Mouse (Mus musculus): ENCODE results near the gene Cby1. TPM values are rescaled to one million over a fixed set of nuclear protein-coding genes. Genes with fewer than 3 reads are reported as not detected.

Gene Cby1
- polyA plus RNA-seq, 1 experiment from 2014 or later: 91.5 TPM

- Histone ChIP-seq H3K36me3 (peaks cover 37% of the 10 kb centered on the region), H3K9me3 (no peaks in the 10 kb centered on the region), H3K27me3 (ENCODE audit: insufficient read depth, poor library complexity, severe bottlenecking) (no peaks in the 10 kb centered on the region), H3K27ac (peak overlapping the region; percentile 35), H3K4me3 (peak overlapping the region; percentile 18; the same call in 1 of the 2 replicates), H3K4me1 (replicated peaks) (peaks cover 55% of the 10 kb centered on the region)
- WGBS: 87% methylated on average over 11 of the region's 11 CpGs
- no peak for DNase-seq (ENCODE audit: low spot score)
These were observed 34.7 kb downstream of the Cby1 start for GRCm38 (mm10) chr15:79693740-79694139.

DNA sequence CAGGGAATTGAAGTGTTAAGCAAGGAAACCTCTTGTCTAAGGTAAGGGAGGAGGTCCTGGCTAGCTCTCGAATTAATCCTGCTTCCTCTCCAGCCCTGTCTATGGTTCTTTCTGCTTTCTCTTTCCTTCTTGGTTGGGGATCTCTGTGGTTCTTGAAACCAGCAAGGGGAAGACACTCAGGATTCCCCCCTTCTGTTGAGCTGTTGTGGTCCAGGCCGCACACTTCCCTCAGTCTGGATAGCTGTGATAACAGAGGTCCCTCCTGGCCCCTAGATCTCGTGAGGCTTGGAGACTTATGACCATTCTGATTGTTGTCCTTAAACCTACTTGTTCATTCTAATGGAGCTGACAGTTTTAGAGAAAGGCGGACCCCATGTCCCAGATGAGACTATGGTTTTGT is 35.5 kb downstream of the Cby1 start:
- Histone ChIP-seq H3K36me3 (peaks cover 42% of the 10 kb centered on the region), H3K4me3 (no peak overlapping the region), H3K27ac (no peak overlapping the region), H3K4me1 (replicated peaks) (peaks cover 52% of the 10 kb centered on the region), H3K9me3 (no peaks in the 10 kb centered on the region), H3K27me3 (ENCODE audit: insufficient read depth, poor library complexity, severe bottlenecking) (no peaks in the 10 kb centered on the region)
- DNase-seq (ENCODE audit: low spot score): no peak
- 90% methylated on average over 4 of the region's 4 CpGs for WGBS

DNA sequence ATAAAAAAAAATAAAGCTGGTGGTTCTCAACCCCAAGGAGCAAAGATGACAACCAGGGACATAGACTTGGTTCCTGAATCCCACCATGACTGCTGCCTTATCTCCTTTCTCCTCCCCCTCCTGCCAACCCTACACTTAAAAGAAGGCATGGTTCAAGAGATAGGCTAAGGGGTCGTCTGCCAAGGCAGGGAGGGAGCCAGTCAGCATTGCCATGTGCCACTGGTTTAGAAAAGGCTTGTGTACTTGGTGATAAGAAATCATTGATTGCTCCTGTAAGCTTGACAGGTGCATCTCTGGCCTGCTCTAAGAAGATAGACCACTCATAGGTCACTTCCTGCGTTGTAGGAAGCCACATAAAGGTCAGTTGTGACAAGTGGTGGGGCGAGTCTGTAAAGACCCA is 36.5 kb downstream of the Cby1 start:
- peaks cover 44% of the 10 kb centered on the region for H3K4me1 ChIP-seq (replicated peaks)
- no peak overlapping the region for H3K27ac ChIP-seq
- WGBS: 73% methylated on average over 3 of the region's 3 CpGs
- no peak for DNase-seq (ENCODE audit: low spot score)
- no peaks in the 10 kb centered on the region for H3K9me3 ChIP-seq
- no peak overlapping the region for H3K4me3 ChIP-seq
- no peaks in the 10 kb centered on the region for H3K27me3 ChIP-seq (ENCODE audit: insufficient read depth, poor library complexity, severe bottlenecking)
- H3K36me3 ChIP-seq: peaks cover 44% of the 10 kb centered on the region

GRCm38 (mm10) chr15:79696508-79696907 is 37.5 kb downstream of the Cby1 start:
- WGBS: 92% methylated on average over 2 of the region's 2 CpGs
- no peak overlapping the region for H3K4me3 ChIP-seq
- H3K36me3 ChIP-seq: peaks cover 44% of the 10 kb centered on the region
- H3K9me3 ChIP-seq: no peaks in the 10 kb centered on the region
- peaks cover 40% of the 10 kb centered on the region for H3K4me1 ChIP-seq (replicated peaks)
- H3K27me3 ChIP-seq (ENCODE audit: insufficient read depth, poor library complexity, severe bottlenecking): no peaks in the 10 kb centered on the region
- DNase-seq (ENCODE audit: low spot score): no peak
- H3K27ac ChIP-seq: no peak overlapping the region

GRCm38 (mm10) chr15:79697011-79697410 is 38.0 kb downstream of the Cby1 start:
- peak overlapping the region; percentile 29; the same call in 1 of the 2 replicates for H3K27ac ChIP-seq
- DNase-seq (ENCODE audit: low spot score): no peak
- H3K4me3 ChIP-seq: no peak overlapping the region
- peaks cover 35% of the 10 kb centered on the region for H3K4me1 ChIP-seq (replicated peaks)
- 77% methylated on average over 6 of the region's 6 CpGs for WGBS
- H3K36me3 ChIP-seq: peaks cover 44% of the 10 kb centered on the region
- no peaks in the 10 kb centered on the region for H3K27me3 ChIP-seq (ENCODE audit: insufficient read depth, poor library complexity, severe bottlenecking)
- H3K9me3 ChIP-seq: no peaks in the 10 kb centered on the region

DNA sequence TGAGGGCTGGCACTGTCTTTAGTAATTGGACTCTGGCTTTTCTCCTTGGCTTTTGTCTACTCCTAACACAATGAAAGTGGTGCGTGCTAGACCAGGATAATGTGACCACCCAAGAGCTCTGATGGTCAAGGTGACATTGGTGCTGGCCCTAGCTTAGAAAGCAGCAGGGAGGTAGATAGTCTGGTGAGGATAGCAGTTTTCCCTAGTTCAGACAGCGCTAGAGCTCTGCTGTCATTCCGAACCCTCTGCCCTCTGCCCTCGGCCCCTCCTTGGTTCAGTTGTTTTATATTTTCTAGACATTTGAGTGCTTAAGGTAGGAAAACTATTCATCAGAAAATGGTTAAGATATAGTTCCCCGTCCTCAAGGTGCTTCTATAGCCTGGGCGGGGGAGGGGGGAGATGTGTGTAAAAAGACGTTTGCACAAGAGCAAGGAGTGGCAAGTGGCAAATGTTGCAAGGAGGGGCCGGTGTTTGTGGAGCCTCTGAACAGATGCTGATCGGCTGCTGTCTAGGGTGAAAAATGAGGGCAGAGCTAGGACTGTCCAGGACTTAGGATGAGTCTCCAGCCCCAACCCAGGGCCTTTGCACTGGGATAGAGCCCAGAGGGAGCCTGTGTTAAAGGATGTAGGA is 38.7 kb downstream of the Cby1 start:
- Histone ChIP-seq H3K27ac (no peak overlapping the region), H3K4me1 (replicated peaks) (peaks cover 28% of the 10 kb centered on the region), H3K4me3 (no peak overlapping the region), H3K36me3 (peaks cover 44% of the 10 kb centered on the region), H3K27me3 (ENCODE audit: insufficient read depth, poor library complexity, severe bottlenecking) (no peaks in the 10 kb centered on the region), H3K9me3 (no peaks in the 10 kb centered on the region)
- no peak for DNase-seq (ENCODE audit: low spot score)
- 82% methylated on average over 9 of the region's 9 CpGs for WGBS

DNA sequence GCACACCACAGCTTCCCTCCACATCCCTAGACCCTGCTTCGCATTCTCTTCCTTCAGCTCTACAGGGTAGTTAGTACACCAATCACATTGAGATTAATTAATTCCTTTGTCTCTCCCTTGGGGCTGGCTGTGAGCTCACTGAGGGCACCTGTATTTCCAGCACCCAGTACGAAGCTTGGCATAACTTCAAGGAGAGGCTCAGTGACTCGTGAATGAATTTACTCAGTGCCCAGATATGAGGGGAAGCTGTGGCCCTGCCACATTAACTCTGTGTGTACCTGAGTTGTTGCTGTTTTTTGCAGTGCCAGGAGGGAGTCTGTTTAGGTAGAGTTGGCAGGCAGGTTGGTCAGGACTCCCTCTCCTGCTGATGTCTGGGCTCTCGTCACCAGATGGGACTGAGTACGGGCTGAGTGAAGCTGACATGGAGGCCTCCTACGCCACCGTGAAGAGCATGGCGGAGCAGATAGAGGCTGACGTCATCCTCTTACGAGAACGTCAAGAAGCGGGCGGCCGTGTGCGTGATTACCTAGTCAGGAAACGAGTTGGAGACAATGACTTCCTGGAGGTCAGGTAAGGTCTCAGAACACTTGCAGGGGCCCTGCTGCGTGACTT is 47.7 kb downstream of the Cby1 start:
- 94% methylated on average over 17 of the region's 17 CpGs for WGBS

DNA sequence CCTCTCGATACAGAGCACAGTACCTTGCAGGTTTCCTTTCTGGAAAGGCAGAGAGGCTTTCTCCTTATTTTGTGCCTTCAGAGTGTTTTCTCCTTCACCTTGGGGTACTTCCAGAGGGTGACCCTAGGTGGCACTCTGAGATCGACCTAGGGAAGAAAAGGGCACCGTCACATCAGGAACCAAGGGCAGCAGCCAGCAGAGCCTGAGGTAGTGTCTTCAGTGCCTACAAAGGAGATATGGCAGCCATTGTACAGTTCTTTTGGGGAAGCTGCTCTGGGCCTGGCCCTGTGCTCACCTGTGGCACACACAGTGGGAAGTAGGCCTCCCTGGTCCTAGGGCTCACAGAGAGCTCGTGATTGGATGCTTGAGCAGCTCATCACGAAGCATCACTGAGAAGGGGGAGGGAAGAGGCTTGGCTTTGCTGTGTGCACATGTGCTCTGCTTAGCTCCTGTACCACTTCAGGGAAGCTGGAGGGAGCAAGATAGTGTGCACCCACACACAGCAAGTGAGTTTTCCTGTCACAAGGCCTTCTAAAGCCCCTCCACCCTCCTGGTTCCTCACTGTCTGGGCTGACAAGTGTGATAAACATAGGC is 49.3 kb downstream of the Cby1 start:
- 92% methylated on average over 5 of the region's 5 CpGs for WGBS
- no peak for DNase-seq (ENCODE audit: low spot score)
- H3K27me3 ChIP-seq (ENCODE audit: insufficient read depth, poor library complexity, severe bottlenecking): no peaks in the 10 kb centered on the region
- no peak overlapping the region for H3K4me3 ChIP-seq
- peaks cover 71% of the 10 kb centered on the region for H3K36me3 ChIP-seq
- H3K9me3 ChIP-seq: no peaks in the 10 kb centered on the region
- H3K4me1 ChIP-seq (replicated peaks): no peaks in the 10 kb centered on the region
- no peak overlapping the region for H3K27ac ChIP-seq

More for the DNA sequence above, 47.7 kb downstream of the Cby1 start:
- Histone ChIP-seq H3K4me1 (replicated peaks) (no peaks in the 10 kb centered on the region), H3K4me3 (no peak overlapping the region), H3K9me3 (no peaks in the 10 kb centered on the region), H3K27me3 (ENCODE audit: insufficient read depth, poor library complexity, severe bottlenecking) (no peaks in the 10 kb centered on the region), H3K36me3 (peaks cover 55% of the 10 kb centered on the region), H3K27ac (no peak overlapping the region)
- no peak for DNase-seq (ENCODE audit: low spot score)

DNA sequence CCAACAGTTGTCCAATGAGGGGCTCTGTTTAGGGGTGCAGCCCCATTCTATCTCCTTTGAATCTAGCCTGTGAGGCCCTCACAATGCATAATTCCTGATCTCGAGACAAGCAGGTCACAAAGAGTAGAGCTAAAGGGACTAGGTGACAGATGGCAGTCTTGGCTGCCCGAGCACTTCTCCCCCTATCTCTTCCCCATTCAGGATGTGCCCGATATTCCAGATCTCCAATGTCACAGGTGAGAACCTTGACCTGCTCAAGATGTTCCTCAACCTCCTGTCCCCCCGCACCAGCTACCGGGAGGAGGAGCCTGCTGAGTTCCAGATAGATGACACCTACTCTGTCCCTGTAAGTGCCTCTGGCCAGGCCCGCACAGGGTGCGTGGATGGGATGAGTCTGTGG is 56.6 kb downstream of the Cby1 start:
- Histone ChIP-seq H3K9me3 (no peaks in the 10 kb centered on the region), H3K4me3 (no peak overlapping the region), H3K27me3 (ENCODE audit: insufficient read depth, poor library complexity, severe bottlenecking) (no peaks in the 10 kb centered on the region), H3K36me3 (peaks cover 100% of the 10 kb centered on the region), H3K4me1 (replicated peaks) (no peaks in the 10 kb centered on the region), H3K27ac (no peak overlapping the region)
- DNase-seq (ENCODE audit: low spot score): no peak
- 93% methylated on average over 7 of the region's 7 CpGs for WGBS

GRCm38 (mm10) chr15:79716710-79717109 is 57.7 kb downstream of the Cby1 start:
- no peaks in the 10 kb centered on the region for H3K4me1 ChIP-seq (replicated peaks)
- H3K36me3 ChIP-seq: peaks cover 98% of the 10 kb centered on the region
- WGBS: 93% methylated on average over 6 of the region's 6 CpGs
- DNase-seq (ENCODE audit: low spot score): no peak
- H3K9me3 ChIP-seq: no peaks in the 10 kb centered on the region
- no peak overlapping the region for H3K4me3 ChIP-seq
- H3K27me3 ChIP-seq (ENCODE audit: insufficient read depth, poor library complexity, severe bottlenecking): no peaks in the 10 kb centered on the region
- no peak overlapping the region for H3K27ac ChIP-seq

Other genes starting within 250 kb of the Cby1 start
- gene Csnk1e, start 203.6 kb upstream of the Cby1 start, polyA plus RNA-seq (2016; fragmentation: Nextera tagmentation; extraction: Ambion mirVana): 148 and 190 TPM in 2 replicates
- gene Kcnj4, start 154.0 kb upstream of the Cby1 start, polyA plus RNA-seq (2016; fragmentation: Nextera tagmentation; extraction: Ambion mirVana): not detected in 2 replicates
- gene Kdelr3, start 142.8 kb upstream of the Cby1 start, polyA plus RNA-seq (2016; fragmentation: Nextera tagmentation; extraction: Ambion mirVana): 11.4 and 21.5 TPM in 2 replicates
- gene Ddx17, start 112.5 kb upstream of the Cby1 start, polyA plus RNA-seq (2016; fragmentation: Nextera tagmentation; extraction: Ambion mirVana): 46.9 and 50.1 TPM in 2 replicates
- 1.2 and 1.5 TPM in 2 replicates for gene Dmc1, start 54.1 kb upstream of the Cby1 start, polyA plus RNA-seq (2016; fragmentation: Nextera tagmentation; extraction: Ambion mirVana)
- gene Fam227a, start 243 bp upstream of the Cby1 start, polyA plus RNA-seq (2016; fragmentation: Nextera tagmentation; extraction: Ambion mirVana): 2.2 and 2.4 TPM in 2 replicates
- 280 and 301 TPM in 2 replicates for gene Tomm22, start 11.7 kb downstream of the Cby1 start, polyA plus RNA-seq (2016; fragmentation: Nextera tagmentation; extraction: Ambion mirVana)
- gene Josd1, start 28.7 kb downstream of the Cby1 start, polyA plus RNA-seq (2016; fragmentation: Nextera tagmentation; extraction: Ambion mirVana): 18.6 and 20.7 TPM in 2 replicates
- gene Gtpbp1, start 31.6 kb downstream of the Cby1 start, polyA plus RNA-seq (2016; fragmentation: Nextera tagmentation; extraction: Ambion mirVana): 44.7 and 44.8 TPM in 2 replicates
- 2.0 and 5.0 TPM in 2 replicates for gene Sun2, start 83.3 kb downstream of the Cby1 start, polyA plus RNA-seq (2016; fragmentation: Nextera tagmentation; extraction: Ambion mirVana)
- 68.0 and 83.0 TPM in 2 replicates for gene Dnal4, start 118.7 kb downstream of the Cby1 start, polyA plus RNA-seq (2016; fragmentation: Nextera tagmentation; extraction: Ambion mirVana)
- gene Nptxr, start 145.6 kb downstream of the Cby1 start, polyA plus RNA-seq (2016; fragmentation: Nextera tagmentation; extraction: Ambion mirVana): 2.2 and 4.6 TPM in 2 replicates
- 0.14 and 0.17 TPM in 2 replicates for gene Npcd, start 175.0 kb downstream of the Cby1 start, polyA plus RNA-seq (2016; fragmentation: Nextera tagmentation; extraction: Ambion mirVana)
- gene Cbx6, start 175.5 kb downstream of the Cby1 start, polyA plus RNA-seq (2016; fragmentation: Nextera tagmentation; extraction: Ambion mirVana): 20.7 and 26.1 TPM in 2 replicates
- gene Apobec3, start 232.5 kb downstream of the Cby1 start, polyA plus RNA-seq (2016; fragmentation: Nextera tagmentation; extraction: Ambion mirVana): 6.9 and 9.0 TPM in 2 replicates

All from hindbrain, embryonic 10.5 days (tissue).